Mouse (Mus musculus) adipocyte (in vitro differentiated cells): ENCODE results near the gene Fkbp5.
"Not testable (repeated sequence)": the region's sequence is repeated elsewhere in the genome, so short reads cannot be mapped to it uniquely, and the experiment has no call there.

Source experiments
- DNase-seq: peaks from one replicate; pipeline ENCODE4 v3.0.0-alpha.2; 2016; ENCODE audit warnings: low spot score

Gene Fkbp5

DNA sequence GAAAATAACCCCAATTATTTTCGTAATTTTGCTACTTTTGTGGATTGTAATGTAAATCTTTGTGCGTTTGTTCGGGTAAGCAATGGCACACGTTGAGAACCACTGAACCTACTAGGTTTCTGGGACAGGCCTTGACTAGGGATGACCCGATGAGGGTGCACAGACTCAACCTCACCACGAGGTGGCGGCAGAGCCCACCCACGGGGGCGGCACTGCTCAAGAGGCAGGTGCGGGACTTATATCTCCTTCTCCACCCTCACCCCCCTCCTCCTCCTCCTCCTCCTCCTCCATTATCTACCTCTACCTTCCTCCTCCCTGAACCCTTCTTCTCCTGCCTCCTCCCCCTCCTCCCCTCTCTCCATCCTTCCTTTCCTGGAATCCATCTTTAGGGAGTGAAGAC, 143.5 kb downstream of the Fkbp5 start:
- peak; percentile 51 for DNase-seq

DNA sequence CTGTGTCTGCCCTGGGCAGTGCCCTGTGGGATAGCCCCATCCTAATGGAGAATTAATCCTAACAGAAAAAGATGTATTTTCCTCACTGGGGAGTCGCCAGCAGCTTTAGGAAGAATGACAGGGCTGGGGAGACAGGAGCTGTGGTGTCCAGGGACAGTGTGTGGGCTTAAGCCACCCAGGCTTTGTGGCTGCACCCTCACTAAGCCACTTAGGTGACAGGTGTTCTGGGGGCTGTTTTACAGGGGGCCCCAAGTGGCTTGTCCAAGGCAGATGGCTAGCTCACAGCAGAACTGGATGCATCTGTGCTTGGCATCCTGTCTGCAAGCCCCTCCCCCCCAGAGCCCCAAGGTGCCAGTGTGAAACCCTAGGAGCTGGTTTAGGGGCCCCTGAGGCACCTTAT, 145.4 kb downstream of the Fkbp5 start:
- DNase-seq: no peak

DNA sequence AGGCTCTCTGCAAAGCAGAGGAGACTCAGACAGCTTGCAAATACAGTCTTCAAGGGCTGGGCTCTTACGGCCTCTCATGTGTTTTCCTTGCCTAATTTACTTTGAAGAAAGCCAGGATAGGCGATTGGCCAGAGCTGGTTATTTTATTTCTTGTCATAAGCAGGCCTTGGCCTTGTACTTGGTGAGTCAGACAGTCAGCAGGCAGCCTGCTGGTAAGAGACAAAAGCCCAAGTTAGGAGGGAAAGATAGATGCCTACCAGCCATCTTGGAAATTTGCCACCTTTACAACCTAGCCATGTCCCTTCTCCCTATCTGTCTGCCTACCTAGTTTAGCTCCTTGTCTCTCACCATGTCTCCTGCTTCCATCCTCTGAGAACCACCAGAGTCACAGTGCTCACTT, 146.0 kb downstream of the Fkbp5 start:
- DNase-seq: peak; percentile 31

DNA sequence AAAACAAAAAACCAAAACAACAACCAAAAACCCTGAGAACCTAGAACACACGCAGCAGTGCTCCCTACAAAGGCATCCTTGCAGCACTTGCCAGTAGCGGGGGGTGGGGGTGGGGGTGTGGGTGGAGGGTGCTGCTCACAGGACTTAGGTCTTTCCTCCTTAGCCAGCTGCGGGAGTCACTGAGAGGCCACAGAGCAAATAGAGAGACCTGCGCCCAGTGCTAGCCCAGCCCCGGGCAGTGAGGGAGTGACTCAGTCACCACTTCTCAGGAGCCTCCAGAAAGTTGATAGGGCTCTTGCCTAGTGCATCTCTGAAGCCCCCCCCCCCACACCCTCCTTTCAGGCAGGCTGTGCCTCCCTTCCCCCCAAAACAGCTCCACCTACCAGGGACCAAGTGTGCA, 148.3 kb downstream of the Fkbp5 start:
- no peak for DNase-seq

DNA sequence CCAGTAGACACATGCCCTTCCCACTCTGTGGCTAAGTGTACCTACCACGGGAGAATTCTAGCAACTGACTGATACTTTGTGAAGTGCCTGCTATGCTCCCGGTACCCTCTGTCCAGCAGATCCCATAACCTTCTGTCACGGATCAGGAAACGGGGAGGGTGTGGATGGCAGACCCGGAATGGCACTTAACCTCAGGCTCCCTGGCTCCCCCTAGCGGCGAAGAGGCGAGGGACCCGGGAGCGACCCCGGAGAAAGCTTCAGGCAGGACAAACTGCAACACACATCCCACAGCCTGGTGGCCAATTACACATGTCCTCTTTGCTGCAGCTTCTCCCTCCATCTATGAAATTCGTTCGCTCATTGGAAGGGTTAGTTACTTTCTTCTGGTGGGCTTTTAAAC, 148.9 kb downstream of the Fkbp5 start:
- DNase-seq: peak; percentile 66

DNA sequence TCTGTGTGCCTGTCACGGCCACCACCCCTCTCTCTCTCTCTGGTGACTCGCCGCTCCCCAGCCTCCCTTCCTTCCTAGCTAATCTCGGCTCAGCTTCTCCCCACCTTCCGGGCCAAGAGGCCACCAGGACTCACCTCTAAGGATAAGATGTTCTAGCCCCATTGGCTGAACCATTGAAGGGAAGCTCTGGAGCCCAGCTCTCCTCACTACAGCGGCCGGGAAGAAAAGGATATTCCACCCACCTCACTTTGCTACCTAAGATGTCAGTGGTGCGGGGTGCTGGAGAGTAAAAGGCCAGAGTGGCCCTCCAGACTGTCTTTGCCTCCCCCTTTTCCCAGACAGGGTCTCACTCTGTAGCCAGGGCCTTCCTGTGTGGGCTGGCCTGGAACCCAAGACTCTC, 152.2 kb downstream of the Fkbp5 start, which contains the start of gene Tulp1:
Tulp1 (minus strand) TSS at position 101 of the 400 bp plus-strand sequence.
- DNase-seq: no peak

DNA sequence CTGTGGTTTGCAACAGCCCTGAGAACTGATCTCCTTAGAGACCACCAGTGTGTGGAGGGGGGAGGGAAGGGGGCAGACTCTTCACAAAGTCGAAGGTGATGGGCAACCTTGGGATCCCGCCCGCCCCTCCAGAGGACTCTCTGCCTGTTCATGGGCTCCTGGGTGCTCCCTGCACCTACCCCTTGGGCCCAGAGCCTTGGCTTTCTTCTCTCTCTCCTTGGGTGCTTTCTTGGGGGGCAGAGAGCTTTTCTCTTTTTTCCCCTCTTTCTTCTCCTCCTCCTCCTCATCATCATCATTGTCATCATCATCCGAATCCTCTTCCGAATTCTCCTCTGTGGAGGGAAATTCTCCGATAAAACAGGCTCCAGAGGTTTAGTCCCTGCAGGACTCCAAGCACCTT, 153.8 kb downstream of the Fkbp5 start:
- DNase-seq: no peak

DNA sequence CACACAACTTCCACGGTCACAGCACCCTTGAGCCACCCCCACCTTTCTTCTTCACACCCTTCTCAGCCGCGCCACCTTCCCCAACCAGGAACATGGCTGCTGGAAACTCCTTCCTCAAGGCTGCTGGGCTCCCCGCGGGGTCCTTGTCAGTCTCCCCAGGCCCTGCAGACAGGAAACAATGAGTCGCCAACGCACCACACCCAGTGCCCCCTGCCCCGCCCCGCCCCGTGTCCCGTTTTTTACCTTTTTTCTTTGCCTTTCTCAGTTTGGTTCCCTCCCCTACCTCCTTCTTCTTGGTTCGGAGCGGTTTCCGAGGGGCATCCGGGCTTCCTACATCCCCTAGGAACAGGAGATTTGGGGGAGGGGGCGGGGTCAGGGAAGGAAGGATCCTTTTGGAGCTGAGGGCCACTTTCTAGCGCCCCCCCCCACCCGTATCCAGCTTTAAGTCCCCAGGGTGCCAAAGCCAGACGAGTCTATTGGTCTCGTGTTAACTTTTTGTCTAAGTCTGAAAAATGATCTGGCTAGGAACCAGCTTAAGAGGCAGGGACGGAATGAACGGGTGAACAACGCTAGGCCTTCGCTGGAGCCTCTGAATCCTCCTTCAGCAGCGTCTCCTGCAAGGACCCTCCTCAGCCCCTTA, 154.6 kb downstream of the Fkbp5 start:
- no peak for DNase-seq

DNA sequence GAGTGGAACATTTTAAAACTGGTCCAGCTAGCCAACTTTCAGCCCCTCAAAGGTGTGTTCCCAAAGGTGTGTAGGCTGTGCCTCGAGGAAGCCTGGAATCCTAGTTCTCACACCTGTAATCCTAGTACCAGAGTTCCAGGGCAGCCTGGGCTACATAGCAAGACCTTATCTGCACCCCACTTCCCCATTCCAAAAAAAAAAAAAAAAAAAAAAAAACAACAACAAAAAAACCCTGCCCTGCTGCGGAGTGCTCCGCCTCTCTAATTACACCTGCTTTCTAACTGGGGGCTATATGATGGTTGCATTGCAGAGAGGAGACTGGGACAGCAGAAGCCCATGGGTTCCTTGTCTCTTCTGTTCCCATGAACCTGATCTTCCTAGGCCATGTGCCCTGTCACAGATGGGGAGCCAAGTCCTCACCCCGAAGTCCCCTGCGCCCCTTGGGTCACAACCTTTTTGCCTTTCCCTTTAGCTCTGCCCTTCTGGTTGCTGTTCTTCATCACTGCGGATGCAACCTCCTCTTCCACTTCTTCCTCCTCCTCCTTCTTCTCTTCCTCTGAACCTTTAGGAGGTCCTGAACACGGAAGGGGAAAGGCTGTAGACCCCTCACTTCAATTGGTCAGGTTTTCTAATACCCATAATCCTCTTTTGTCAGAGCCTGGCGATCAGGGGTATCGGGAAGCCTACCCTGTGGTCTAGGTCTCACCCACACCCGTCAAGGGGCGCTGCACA, 155.2 kb downstream of the Fkbp5 start:
- no peak for DNase-seq

DNA sequence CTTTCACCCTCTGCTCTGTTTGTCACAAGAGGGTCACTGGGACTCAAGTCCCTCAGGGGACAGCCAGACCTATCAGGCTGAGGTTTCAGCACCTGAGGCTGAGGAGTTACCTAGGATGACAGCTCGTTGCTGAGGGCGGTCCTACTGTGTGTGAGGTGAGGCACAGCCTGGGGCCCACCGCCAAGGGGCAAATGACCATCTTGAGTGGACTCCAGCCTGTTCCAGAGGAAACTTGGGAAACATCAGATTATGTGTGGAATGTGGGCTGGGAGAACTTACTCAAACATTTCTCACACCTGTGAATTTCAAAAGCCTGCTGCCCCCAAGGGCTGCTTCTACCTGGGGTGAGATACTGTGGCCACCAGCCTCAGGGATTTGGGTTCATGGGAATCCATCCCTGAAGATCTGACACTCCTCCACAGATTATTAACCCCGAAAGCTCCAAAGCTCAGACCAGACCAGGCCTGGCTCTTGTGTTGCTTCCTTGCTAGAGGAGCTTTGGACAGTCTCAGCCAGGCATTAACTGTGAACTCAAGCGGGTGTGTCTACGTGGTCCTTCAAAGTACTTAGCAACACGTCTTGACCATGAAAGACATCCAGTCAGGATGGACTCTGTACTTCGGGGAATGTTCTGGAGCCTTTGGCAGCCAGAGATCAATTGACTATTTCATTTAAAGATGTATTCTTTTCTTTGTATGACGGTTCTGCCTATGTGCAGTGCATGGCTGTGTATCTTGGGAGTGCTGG, 156.6 kb downstream of the Fkbp5 start:
- DNase-seq: no peak

DNA sequence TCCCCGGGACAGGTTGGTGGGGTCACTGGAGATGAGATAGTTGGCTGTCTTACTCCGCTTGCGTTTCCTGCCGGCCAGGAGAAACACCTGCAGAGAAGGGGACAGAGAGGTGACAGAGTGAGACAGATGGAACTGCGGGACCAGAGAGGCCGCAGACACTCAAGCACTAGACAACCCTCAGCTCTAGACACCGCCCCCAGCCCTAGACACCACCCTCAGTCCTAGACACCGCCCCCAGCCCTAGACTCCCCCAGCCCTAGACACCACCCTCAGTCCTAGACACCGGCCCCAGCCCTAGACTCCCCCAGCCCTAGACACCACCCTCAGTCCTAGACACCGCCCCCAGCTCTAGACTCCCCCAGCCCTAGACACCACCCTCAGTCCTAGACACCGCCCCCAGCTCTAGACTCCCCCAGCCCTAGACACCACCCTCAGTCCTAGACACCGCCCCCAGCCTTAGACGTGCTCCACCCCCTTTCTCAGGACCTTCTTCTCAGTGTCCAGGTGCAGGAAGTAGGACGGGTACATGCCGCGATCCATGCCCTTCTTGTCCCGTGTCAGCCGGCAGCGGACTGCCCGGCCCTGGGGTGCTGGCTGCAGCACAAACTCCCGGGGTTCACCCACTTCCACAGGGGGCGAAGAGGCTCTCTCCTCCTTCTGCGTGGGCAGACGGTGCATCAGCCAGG, 158.6 kb downstream of the Fkbp5 start:
- DNase-seq: not testable (repeated sequence)

DNA sequence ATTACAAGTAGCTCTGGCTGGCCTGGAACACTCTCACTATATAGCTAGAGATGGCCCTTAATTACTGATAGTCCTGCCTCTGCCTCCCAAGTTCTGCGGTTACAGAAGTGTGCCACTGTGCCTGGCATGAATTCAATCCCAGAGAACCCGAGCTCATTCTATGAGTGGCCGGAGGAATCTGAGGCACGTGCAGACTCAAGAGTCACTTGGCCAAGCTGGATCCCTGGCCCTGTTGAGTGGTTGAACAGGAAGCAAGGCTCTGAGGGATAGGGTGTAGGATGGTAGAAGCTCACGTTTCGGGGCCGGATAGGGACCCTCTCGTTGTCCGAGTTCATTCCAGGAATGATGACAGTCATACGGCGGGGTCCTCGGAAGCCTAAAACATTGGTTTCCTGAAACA, 161.5 kb downstream of the Fkbp5 start:
- DNase-seq: no peak

DNA sequence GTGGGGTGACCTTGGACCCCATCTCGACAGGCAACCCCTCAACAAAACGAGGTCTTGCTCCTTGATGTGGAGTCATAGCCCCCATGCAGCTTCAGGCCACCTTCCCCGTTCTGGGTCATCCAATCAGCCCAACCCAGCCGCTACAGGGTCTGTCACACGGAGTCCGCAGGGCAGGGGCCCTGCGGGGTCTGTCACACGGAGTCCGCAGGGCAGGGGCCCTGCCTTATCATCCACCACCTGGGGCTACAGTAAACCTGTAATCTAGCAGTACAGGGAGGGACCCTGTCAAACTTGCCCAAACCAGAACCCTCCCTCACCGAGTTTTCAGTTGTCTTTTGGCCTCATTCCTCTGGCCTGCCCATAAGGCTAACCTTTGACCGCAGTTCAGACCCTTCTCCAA, 165.3 kb downstream of the Fkbp5 start:
- DNase-seq: no peak

DNA sequence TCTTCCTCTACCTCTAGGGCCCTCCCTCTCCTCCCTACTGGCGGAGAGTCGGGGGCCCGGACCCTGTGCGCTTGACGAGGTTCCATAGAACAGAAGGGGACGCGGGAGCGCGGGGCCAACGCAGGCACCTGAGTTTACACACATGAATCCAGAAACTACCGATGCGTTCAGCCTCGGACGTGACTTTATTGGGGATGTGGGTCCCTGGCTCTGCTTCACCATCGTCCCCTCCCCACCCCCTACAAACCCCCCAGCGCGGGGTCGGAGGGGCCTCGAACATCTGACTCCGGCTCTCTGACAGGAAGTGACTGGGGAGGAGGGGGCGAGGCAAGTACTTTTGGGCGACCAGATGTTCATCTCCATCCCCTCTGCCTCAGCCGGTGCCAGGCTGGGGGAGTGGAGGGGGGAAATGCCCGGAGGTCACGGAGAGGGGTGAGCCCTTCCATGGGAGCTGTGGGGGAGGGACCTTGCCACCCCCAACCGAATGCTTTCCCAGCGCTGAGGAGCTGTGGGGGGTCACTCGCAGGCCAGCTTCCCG, 165.9 kb downstream of the Fkbp5 start:
- no peak for DNase-seq

DNA sequence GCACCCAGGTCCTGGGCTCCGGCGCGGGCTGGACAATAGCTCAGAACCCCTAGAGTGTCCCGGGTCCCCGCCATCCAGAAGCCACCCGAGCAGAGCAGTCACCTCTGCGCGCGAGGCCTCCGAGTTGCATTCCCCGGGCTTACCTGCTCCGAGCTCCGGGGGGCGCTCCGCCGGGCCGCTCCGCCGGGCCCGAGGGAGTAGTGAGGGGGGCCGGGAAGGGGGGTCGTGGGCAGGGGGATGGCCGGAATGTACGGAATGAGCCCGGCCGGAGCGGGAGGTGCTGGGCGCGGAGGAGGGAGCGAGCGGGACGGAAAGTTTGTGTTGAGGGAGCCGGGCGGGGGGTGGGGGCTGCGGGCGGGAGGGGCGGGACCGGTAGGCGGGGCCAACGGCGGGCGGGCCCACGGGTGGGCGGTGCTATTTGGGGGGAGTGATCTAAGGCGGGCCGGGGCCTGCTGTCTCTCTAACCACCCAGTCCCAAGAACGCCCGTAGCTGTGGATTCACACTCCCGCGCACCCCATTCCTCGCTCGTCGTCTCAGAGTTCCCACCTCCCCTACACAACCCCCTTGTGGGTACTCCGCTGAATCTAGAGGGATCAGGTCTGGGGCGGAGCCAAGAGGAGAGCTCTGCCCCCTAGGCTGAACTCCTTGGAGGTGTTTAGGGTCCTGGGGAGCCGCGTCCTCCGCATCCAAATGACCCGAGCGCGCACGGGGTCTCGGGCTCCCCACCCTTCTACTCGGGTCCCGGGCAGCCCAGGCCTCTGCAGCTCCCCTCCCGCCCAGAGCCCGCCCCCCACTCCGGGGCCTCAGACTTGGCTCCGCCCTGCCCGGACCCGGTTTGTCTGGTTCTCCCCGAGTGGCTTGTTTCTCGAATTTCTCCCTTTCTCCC, 166.6 kb downstream of the Fkbp5 start, which contains the start of gene Tead3:
Tead3 (minus strand) TSS at position 352 of the 887 bp plus-strand sequence.
- peak; percentile 82 for DNase-seq

DNA sequence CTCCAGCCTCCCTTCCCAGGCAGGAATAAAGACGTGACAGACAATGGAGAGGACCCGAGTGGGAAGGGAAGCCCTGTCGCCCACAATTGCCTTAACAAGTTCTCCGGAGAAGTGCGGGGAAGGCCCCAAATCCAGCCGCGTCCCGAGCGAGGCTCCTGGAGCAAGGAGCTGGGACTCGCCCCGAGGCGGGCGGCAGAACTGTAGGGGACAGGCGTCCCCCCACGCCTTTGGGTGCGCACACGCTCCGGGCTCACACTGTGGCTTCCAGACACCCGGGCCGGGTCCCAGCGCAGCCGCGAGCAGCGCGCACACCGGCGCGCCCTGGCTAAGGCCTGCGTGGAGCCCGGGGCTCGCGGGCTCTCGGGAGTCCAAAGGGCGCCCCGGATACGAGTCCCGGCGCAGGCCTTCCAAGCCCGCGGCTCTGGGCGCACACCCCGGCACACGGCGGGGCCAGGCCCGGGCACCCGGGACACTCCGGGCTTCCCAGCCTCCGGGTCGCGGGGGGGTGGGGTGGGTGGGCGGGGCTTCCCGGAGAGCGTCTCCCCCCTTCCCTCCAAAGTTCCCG, 167.3 kb downstream of the Fkbp5 start:
- no peak for DNase-seq

DNA sequence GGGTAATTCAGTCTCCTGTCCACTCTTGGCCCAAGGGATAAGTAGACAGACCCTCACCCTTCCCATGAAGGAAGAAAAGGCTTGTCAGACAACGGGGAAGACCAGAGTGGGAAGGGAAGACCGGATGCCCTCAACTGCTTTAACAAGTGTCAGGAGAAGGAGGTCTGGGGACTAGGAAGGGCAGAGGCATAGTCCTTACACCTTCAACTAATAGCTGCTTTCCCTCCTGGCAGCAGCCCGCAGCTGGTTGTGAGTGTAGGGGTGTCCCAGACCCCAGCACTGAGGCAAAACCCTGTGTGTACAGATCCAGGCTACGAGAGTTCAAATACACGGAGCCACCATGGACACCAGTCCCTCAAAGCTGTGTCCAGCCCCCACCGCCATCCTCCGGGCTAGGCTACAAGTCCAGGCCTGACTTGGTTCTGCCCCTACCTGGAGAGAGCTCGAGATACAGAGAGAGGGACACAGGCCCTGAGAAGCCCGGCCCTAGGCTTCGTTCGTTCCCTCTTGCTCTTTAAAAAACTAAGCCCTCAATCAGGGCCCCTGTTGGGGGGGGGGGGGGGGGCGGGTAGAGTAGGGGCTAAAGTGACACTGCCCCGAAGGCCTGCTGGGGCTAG, 168.0 kb downstream of the Fkbp5 start:
- peak; percentile 50 for DNase-seq
